Mouse (Mus musculus) ES-Bruce4 (cell line): Measurements from ENCODE around the gene Nid2. TPM values are rescaled to one million over a fixed set of nuclear protein-coding genes. Genes with fewer than 3 reads are reported as not detected.

Experiments used
- H3K27ac ChIP-seq: 2 replicates; pipeline ENCODE4 v1.5.1; 2012; ENCODE audit warnings: low read length, inconsistent platforms; ENCODE audit not compliant: insufficient read depth
- H3K27me3 ChIP-seq: 2 replicates; pipeline ENCODE4 v1.6.1; 2012; ENCODE audit warnings: mild to moderate bottlenecking, low read length, inconsistent platforms; ENCODE audit not compliant: control insufficient read depth, poor library complexity, insufficient read depth, severe bottlenecking
- H3K36me3 ChIP-seq: 2 replicates; pipeline ENCODE4 v1.6.1; 2012; ENCODE audit warnings: inconsistent platforms, mild to moderate bottlenecking, low read length, moderate library complexity; ENCODE audit not compliant: control insufficient read depth, poor library complexity, insufficient read depth, severe bottlenecking
- H3K4me1 ChIP-seq: one replicate; pipeline ENCODE4 v1.8.1; 2011; ENCODE audit warnings: low read length; ENCODE audit not compliant: control insufficient read depth, insufficient read depth
- H3K4me3 ChIP-seq: 2 replicates; pipeline ENCODE4 v1.5.1; 2011; ENCODE audit warnings: low read depth, mild to moderate bottlenecking, low read length
- H3K9ac ChIP-seq: 2 replicates; pipeline ENCODE4 v1.6.1; 2012; ENCODE audit warnings: low read depth, mild to moderate bottlenecking, inconsistent platforms; ENCODE audit not compliant: poor library complexity, severe bottlenecking
- H3K9me3 ChIP-seq: replicated peaks from 2 replicates; pipeline ENCODE4 v1.6.1; 2012; ENCODE audit warnings: mild to moderate bottlenecking, low read length, inconsistent platforms; ENCODE audit not compliant: control insufficient read depth, poor library complexity, insufficient read depth, severe bottlenecking
- CTCF ChIP-seq: IDR thresholded peaks from one replicate; pipeline ENCODE4 v1.8.1; 2011; ENCODE audit warnings: low read depth, low read length
- EP300 ChIP-seq: IDR thresholded peaks from 2 replicates; pipeline ENCODE4 v1.6.1; 2011; ENCODE audit warnings: low read depth, low read length; ENCODE audit not compliant: insufficient read depth
- POLR2A ChIP-seq: IDR thresholded peaks from one replicate; pipeline ENCODE4 v1.8.1; 2011; ENCODE audit warnings: low read length; ENCODE audit not compliant: insufficient read depth
- polyA plus RNA-seq: library from polyadenylated mRNA; stranded (reverse); fragments of >200 nt; gene quantifications from 2 replicates; pipeline ENCODE4 v1.2.4, GENCODE M21; 2011; ENCODE audit warnings: low read depth; ENCODE audit not compliant: missing spikeins, insufficient read depth, insufficient read length

Gene Nid2
- polyA plus RNA-seq, 1 experiment, result 125 TPM

DNA sequence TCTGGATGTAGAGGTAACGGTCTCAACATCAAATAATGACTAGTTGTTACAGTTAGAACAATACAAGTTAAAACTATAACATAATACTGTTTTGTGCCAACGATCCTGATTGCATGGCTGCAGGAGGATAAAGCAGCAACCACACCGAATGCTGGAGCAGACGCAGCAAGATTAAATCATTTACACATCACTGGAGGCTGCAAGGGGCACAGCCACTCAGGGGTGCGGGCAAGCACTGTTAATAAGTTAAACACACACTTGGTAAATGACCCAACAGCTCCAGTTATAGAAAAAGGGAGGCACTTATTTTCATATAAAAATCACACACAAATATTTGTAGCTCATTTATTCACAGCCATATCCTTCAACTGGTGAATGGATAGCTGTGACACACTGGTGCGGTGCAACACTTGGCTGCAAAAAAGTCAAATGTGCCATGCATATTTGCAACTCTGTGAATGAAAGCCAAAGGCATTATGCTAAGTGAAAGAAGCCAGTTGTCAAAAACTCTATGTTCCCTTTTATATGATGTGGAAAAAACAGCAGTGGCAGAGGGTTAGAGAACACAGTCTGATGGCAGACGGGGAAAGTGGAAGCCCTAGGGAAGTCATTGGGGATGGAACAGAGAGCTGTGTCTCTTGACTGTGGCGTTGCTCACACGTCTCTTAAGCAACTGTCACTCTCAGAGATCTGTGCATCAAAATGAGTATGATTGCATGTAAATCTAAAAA, 11.5 kb upstream of the Nid2 start:
- H3K9ac ChIP-seq, result no peak overlapping the region
- H3K27me3 ChIP-seq, result no peaks in the 10 kb centered on the region
- no peak overlapping the region for H3K4me3 ChIP-seq
- H3K27ac ChIP-seq, result no peak overlapping the region
- no peaks in the 10 kb centered on the region for H3K9me3 ChIP-seq
- H3K36me3 ChIP-seq, result no peaks in the 10 kb centered on the region
- no peak for TF ChIP-seq POLR2A
- no peak for TF ChIP-seq CTCF
- TF ChIP-seq EP300, result no peak
- H3K4me1 ChIP-seq, result no peaks in the 10 kb centered on the region

DNA sequence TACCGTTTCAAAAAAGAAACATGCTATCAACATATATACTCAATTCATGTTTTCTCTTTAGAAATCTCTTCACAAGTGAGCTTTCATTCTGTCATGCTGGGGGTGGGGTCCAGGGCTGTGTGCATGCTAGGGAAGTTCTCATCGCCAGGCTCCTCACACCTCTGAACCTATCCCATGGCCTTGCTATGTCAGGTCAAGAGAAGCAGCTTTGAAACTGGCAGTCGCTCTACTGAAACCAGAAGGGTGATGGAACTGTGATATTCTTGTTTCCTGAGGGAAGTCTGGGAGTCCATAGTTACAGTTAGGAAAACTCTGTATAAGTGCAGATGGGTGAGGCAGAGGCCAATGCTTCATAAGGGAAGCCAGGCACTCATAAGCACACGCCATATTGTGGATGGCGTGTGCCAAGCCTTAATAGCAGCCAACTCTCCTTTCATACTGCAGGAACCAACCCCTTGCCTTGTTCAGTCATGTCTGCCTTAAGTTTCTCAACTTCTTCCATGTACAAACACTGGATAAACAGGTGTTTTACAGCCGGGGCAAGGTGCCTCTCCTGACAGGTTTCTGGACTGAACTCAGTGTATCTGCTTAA, 10.8 kb upstream of the Nid2 start:
- Histone ChIP-seq H3K27me3 (no peaks in the 10 kb centered on the region), H3K36me3 (no peaks in the 10 kb centered on the region), H3K9me3 (no peaks in the 10 kb centered on the region), H3K9ac (no peak overlapping the region), H3K4me3 (no peak overlapping the region), H3K4me1 (no peaks in the 10 kb centered on the region), H3K27ac (no peak overlapping the region)
- TF ChIP-seq CTCF (no peak), POLR2A (no peak), EP300 (no peak)

- H3K4me3 ChIP-seq, result no peak overlapping the region
- TF ChIP-seq CTCF, result no peak
- no peak for TF ChIP-seq EP300
- TF ChIP-seq POLR2A, result no peak
- no peaks in the 10 kb centered on the region for H3K36me3 ChIP-seq
- H3K4me1 ChIP-seq, result no peaks in the 10 kb centered on the region
- H3K9me3 ChIP-seq, result no peaks in the 10 kb centered on the region
- no peak overlapping the region for H3K27ac ChIP-seq
- no peak overlapping the region for H3K9ac ChIP-seq
- no peaks in the 10 kb centered on the region for H3K27me3 ChIP-seq
Observed at GRCm38 (mm10) chr14:19744876-19745275, 6.2 kb upstream of the Nid2 start.

DNA sequence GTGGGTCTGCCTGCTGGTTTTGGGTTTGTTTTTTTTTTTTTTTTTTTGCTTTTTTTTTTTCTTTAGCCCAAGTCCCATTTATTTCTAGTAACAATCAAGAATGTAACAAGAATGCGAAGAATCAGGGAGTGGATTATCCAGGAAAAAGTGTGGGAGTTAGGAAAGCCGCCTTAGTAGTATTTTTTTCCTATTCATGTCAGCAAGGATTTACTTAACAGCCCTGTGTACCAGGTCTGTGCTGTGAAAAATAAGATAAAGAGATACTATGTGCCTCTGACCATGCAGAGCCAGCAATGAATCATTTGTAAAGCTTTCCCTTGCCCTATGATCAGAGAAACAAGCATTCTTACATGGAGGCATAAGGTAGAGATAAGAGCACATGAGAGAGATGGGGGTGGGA, 4.8 kb upstream of the Nid2 start:
- Histone ChIP-seq H3K9ac (no peak overlapping the region), H3K27me3 (no peaks in the 10 kb centered on the region), H3K4me1 (no peaks in the 10 kb centered on the region), H3K9me3 (no peaks in the 10 kb centered on the region), H3K36me3 (no peaks in the 10 kb centered on the region), H3K4me3 (no peak overlapping the region), H3K27ac (no peak overlapping the region)
- TF ChIP-seq POLR2A (no peak), EP300 (no peak), CTCF (no peak)

DNA sequence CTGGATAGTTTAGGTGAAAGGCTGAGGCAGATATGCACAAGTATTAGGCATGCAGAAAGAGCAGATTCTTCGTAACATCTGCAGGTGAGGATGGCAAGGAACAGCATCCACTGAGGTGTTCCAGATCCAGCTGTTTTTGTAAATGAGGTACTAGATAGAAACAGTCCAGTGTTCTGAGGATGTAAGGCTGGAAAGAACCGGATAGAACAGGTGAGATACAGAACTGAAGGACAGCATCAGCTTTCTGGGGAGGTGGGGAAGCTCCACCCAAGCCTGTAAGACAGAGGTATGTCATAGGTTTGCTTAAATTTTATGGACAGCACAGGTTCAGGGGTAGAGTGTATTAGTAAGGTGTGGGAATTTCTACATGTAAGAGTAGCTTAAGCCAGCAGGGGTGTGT, 4.3 kb upstream of the Nid2 start:
- H3K4me3 ChIP-seq, result no peak overlapping the region

GRCm38 (mm10) chr14:19749743-19750142, 1.3 kb upstream of the Nid2 start:
- no peaks in the 10 kb centered on the region for H3K27me3 ChIP-seq
- peak overlapping the region; percentile 96 for H3K27ac ChIP-seq
- TF ChIP-seq CTCF (no peak), EP300 (no peak), POLR2A (no peak)
- H3K4me3 ChIP-seq, result no peak overlapping the region
- no peaks in the 10 kb centered on the region for H3K4me1 ChIP-seq
- no peak overlapping the region for H3K9ac ChIP-seq
- H3K36me3 ChIP-seq, result peaks cover 5% of the 10 kb centered on the region; the same call in 1 of the 2 replicates
- H3K9me3 ChIP-seq, result no peaks in the 10 kb centered on the region

More for the DNA sequence above, 4.3 kb upstream of the Nid2 start:
- Histone ChIP-seq H3K27ac (no peak overlapping the region), H3K9me3 (no peaks in the 10 kb centered on the region), H3K4me1 (no peaks in the 10 kb centered on the region), H3K9ac (no peak overlapping the region), H3K27me3 (no peaks in the 10 kb centered on the region), H3K36me3 (no peaks in the 10 kb centered on the region)
- TF ChIP-seq EP300 (no peak), CTCF (no peak), POLR2A (no peak)
